23 mouse cellular contexts compared by ENCODE assay signal in the genomic region with DNA sequence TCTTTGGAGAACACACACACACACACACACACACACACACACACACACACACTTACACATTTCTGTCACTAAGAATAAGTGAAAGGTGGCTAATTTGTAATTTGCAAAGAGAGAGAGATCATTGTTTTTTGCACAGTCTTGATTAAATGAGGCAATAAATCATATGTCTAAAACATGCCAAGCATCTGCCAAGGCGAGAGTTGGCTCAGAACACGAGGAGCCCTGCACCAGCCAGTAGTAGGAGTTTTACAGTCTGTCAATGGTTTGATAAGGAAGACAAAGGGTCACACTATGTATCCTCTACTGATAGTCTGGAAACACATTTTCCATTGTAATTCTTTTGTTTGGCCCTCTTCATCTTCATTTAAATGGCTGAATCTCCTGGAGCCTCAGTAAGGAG.
DNase-seq lines count a peak whose midpoint lies in the region; ATAC-seq and TF ChIP-seq lines count a peak whose summit lies in the region.
"Had no signal": no experiment of that assay in that cellular context is flagged by ENCODE, and none has a peak within 500 bp of the region (broad histone marks: within the 10 kb centered on the region; RNA-seq: fewer than 3 reads in every experiment).

No protein-coding gene starts in this region.

- H3K27ac ChIP-seq in forebrain, embryonic 15.5 days (replicated peaks), result no peak overlapping the region
- H3K27ac ChIP-seq in forebrain, embryonic 11.5 days (ENCODE audit: low read depth, low read length), result no peak overlapping the region
- no peak overlapping the region for H3K27ac ChIP-seq in midbrain, embryonic 11.5 days (ENCODE audit: low read depth, low read length)
- no peak overlapping the region for H3K27ac ChIP-seq in midbrain, embryonic 16.5 days (ENCODE audit: low read length)
- no peak overlapping the region for H3K27ac ChIP-seq in forebrain, postnatal 0 days (ENCODE audit: low read depth, low read length)
- no peak overlapping the region for H3K27ac ChIP-seq in hindbrain, embryonic 16.5 days (ENCODE audit: low read depth, low read length)
- H3K27ac ChIP-seq: liver, embryonic 13.5 days; macrophage; midbrain, embryonic 15.5 days had no signal

- peaks cover 13% of the 10 kb centered on the region; the same call in 1 of the 2 replicates for H3K4me1 ChIP-seq in forebrain, embryonic 15.5 days
- H3K4me1 ChIP-seq in forebrain, embryonic 11.5 days (replicated peaks; ENCODE audit: control insufficient read depth, insufficient read depth, low read length), result no peaks in the 10 kb centered on the region
- no peaks in the 10 kb centered on the region for H3K4me1 ChIP-seq in midbrain, embryonic 11.5 days (ENCODE audit: control insufficient read depth, insufficient read depth, low read length)
- no peaks in the 10 kb centered on the region for H3K4me1 ChIP-seq in midbrain, embryonic 16.5 days (ENCODE audit: control insufficient read depth, insufficient read depth, low read length)
- no peaks in the 10 kb centered on the region for H3K4me1 ChIP-seq in forebrain, postnatal 0 days (ENCODE audit: insufficient read depth)
- H3K4me1 ChIP-seq in hindbrain, embryonic 16.5 days (ENCODE audit: control insufficient read depth, insufficient read depth, low read depth, low read length), result no peaks in the 10 kb centered on the region
- H3K4me1 ChIP-seq: liver, embryonic 13.5 days had no signal

- DNase-seq in forebrain, embryonic 11.5 days (ENCODE audit: low spot score), result no peak
- DNase-seq in midbrain, embryonic 11.5 days (ENCODE audit: low spot score, missing footprints), result peak; percentile 45
- DNase-seq in forebrain, postnatal 0 days, result peak; percentile 24
- DNase-seq: adrenal gland, postnatal 14 days; cerebellum, adult 11-12 months; gastrocnemius, postnatal 14 days; heart, postnatal 14 days; kidney, postnatal 14 days; layer of hippocampus, adult 9-11 months; liver, embryonic 13.5 days; lung, adult 18-20 months; right cerebral cortex, postnatal 25 days; thymus, postnatal 14 days had no signal

- no peak for TF ChIP-seq CTCF in forebrain, postnatal 0 days (IDR thresholded peaks at IDR 0.05; ENCODE audit: low read depth)

- H3K9ac ChIP-seq in forebrain, embryonic 15.5 days (replicated peaks), result no peak overlapping the region
- H3K9ac ChIP-seq in forebrain, embryonic 11.5 days (ENCODE audit: low read length), result no peak overlapping the region
- H3K9ac ChIP-seq in midbrain, embryonic 11.5 days (ENCODE audit: low read length), result no peak overlapping the region
- no peak overlapping the region for H3K9ac ChIP-seq in midbrain, embryonic 16.5 days (ENCODE audit: low read depth, low read length)
- no peak overlapping the region for H3K9ac ChIP-seq in forebrain, postnatal 0 days
- no peak overlapping the region for H3K9ac ChIP-seq in hindbrain, embryonic 16.5 days (ENCODE audit: low read depth, low read length)
- H3K9ac ChIP-seq: liver, embryonic 13.5 days; midbrain, embryonic 15.5 days had no signal

- ATAC-seq in forebrain, embryonic 15.5 days (replicated peaks), result peak; percentile 85
- ATAC-seq in forebrain, embryonic 11.5 days (replicated peaks; ENCODE audit: low FRiP score), result no peak
- no peak for ATAC-seq in midbrain, embryonic 11.5 days (ENCODE audit: low FRiP score)
- ATAC-seq in midbrain, embryonic 16.5 days, result no peak
- ATAC-seq in forebrain, postnatal 0 days, result peak; percentile 36
- peak; percentile 77 for ATAC-seq in hindbrain, embryonic 16.5 days
- no peak for ATAC-seq in megakaryocyte, adult 5-6 weeks (ENCODE audit: poor library complexity, severe bottlenecking)
- ATAC-seq: CD4-positive, CD25-positive, alpha-beta regulatory T cell, adult 4 months; intestine, embryonic 16.5 days; lung, postnatal 0 days; midbrain, embryonic 15.5 days had no signal

- no peaks in the 10 kb centered on the region for H3K36me3 ChIP-seq in forebrain, embryonic 15.5 days
- H3K36me3 ChIP-seq in forebrain, embryonic 11.5 days (ENCODE audit: control insufficient read depth, insufficient read depth, low read length), result no peaks in the 10 kb centered on the region
- no peaks in the 10 kb centered on the region for H3K36me3 ChIP-seq in midbrain, embryonic 11.5 days (ENCODE audit: control insufficient read depth, insufficient read depth, low read length)
- H3K36me3 ChIP-seq in midbrain, embryonic 16.5 days (ENCODE audit: control insufficient read depth, insufficient read depth, low read length), result no peaks in the 10 kb centered on the region
- H3K36me3 ChIP-seq in forebrain, postnatal 0 days (ENCODE audit: insufficient read depth), result no peaks in the 10 kb centered on the region
- no peaks in the 10 kb centered on the region for H3K36me3 ChIP-seq in hindbrain, embryonic 16.5 days (ENCODE audit: control insufficient read depth, insufficient read depth, low read length)
- H3K36me3 ChIP-seq: liver, embryonic 13.5 days; midbrain, embryonic 15.5 days had no signal

- H3K9me3 ChIP-seq in forebrain, embryonic 15.5 days, result no peaks in the 10 kb centered on the region
- H3K9me3 ChIP-seq in forebrain, embryonic 11.5 days (ENCODE audit: control insufficient read depth, low read length), result no peaks in the 10 kb centered on the region
- H3K9me3 ChIP-seq in midbrain, embryonic 11.5 days (ENCODE audit: control insufficient read depth, low read length), result no peaks in the 10 kb centered on the region
- H3K9me3 ChIP-seq in midbrain, embryonic 16.5 days (replicated peaks; ENCODE audit: control insufficient read depth, low read length, poor library complexity, severe bottlenecking), result no peaks in the 10 kb centered on the region
- H3K9me3 ChIP-seq in forebrain, postnatal 0 days (ENCODE audit: low read length), result no peaks in the 10 kb centered on the region
- H3K9me3 ChIP-seq in hindbrain, embryonic 16.5 days (ENCODE audit: control insufficient read depth, low read length), result no peaks in the 10 kb centered on the region
- H3K9me3 ChIP-seq: liver, embryonic 13.5 days; midbrain, embryonic 15.5 days had no signal

- H3K27me3 ChIP-seq in forebrain, embryonic 15.5 days, result no peaks in the 10 kb centered on the region
- H3K27me3 ChIP-seq in forebrain, embryonic 11.5 days (ENCODE audit: control insufficient read depth, insufficient read depth, low read length), result no peaks in the 10 kb centered on the region
- H3K27me3 ChIP-seq in midbrain, embryonic 11.5 days (ENCODE audit: control insufficient read depth, insufficient read depth, low read length), result no peaks in the 10 kb centered on the region
- H3K27me3 ChIP-seq in midbrain, embryonic 16.5 days (ENCODE audit: control insufficient read depth, insufficient read depth, low read depth, low read length), result no peaks in the 10 kb centered on the region
- H3K27me3 ChIP-seq in forebrain, postnatal 0 days (ENCODE audit: insufficient read depth, low read length), result no peaks in the 10 kb centered on the region
- H3K27me3 ChIP-seq in hindbrain, embryonic 16.5 days (replicated peaks; ENCODE audit: control insufficient read depth, insufficient read depth, low read length), result no peaks in the 10 kb centered on the region
- H3K27me3 ChIP-seq: liver, embryonic 13.5 days; midbrain, embryonic 15.5 days had no signal

- WGBS in forebrain, embryonic 15.5 days, result 30% methylated on average over 2 of the region's 2 CpGs
- WGBS in forebrain, embryonic 11.5 days, result 76% methylated on average over 2 of the region's 2 CpGs
- WGBS in midbrain, embryonic 11.5 days, result 71% methylated on average over 2 of the region's 2 CpGs
- WGBS in midbrain, embryonic 16.5 days, result 55% methylated on average over 2 of the region's 2 CpGs
- 31% methylated on average over 2 of the region's 2 CpGs for whole genome bisulfite sequencing in forebrain, postnatal 0 days
- WGBS in hindbrain, embryonic 16.5 days, result 21% methylated on average over 2 of the region's 2 CpGs

- H3K4me2 ChIP-seq in forebrain, embryonic 15.5 days (replicated peaks), result no peak overlapping the region
- H3K4me2 ChIP-seq in forebrain, embryonic 11.5 days (ENCODE audit: low read depth, low read length, severe bottlenecking), result no peak overlapping the region
- no peak overlapping the region for H3K4me2 ChIP-seq in midbrain, embryonic 11.5 days
- no peak overlapping the region for H3K4me2 ChIP-seq in midbrain, embryonic 16.5 days (ENCODE audit: low read length)
- no peak overlapping the region for H3K4me2 ChIP-seq in forebrain, postnatal 0 days (ENCODE audit: low read depth)
- no peak overlapping the region for H3K4me2 ChIP-seq in hindbrain, embryonic 16.5 days (ENCODE audit: low read length)
- H3K4me2 ChIP-seq: liver, embryonic 13.5 days; midbrain, embryonic 15.5 days had no signal

- H3K4me3 ChIP-seq in forebrain, embryonic 15.5 days, result no peak overlapping the region
- no peak overlapping the region for H3K4me3 ChIP-seq in forebrain, embryonic 11.5 days (ENCODE audit: low read depth, low read length)
- no peak overlapping the region for H3K4me3 ChIP-seq in midbrain, embryonic 11.5 days (ENCODE audit: low read depth, low read length)
- no peak overlapping the region for H3K4me3 ChIP-seq in midbrain, embryonic 16.5 days (ENCODE audit: low read depth, low read length)
- H3K4me3 ChIP-seq in forebrain, postnatal 0 days (ENCODE audit: low read depth, low read length), result no peak overlapping the region
- no peak overlapping the region for H3K4me3 ChIP-seq in hindbrain, embryonic 16.5 days (ENCODE audit: low read length)
- H3K4me3 ChIP-seq: erythroblast, embryonic 14.5 days; liver, embryonic 13.5 days; midbrain, embryonic 15.5 days had no signal

Comparison
In these comparisons a context has a peak if more than half of its experiments do, and no peak if none do; other contexts are left out.
1. ATAC-seq: peak in forebrain, embryonic 15.5 days (single experiment), forebrain, postnatal 0 days (single experiment) and hindbrain, embryonic 16.5 days (single experiment); none in forebrain, embryonic 11.5 days (single experiment), midbrain, embryonic 11.5 days (single experiment), midbrain, embryonic 16.5 days (single experiment) and megakaryocyte, adult 5-6 weeks (single experiment).